Mouse (Mus musculus) G1E (cell line): ENCODE data around the gene Ube2n.

Experiments used
- CTCF ChIP-seq: IDR thresholded peaks from 2 replicates; pipeline ENCODE4 v1.5.1; 2012; ENCODE audit warnings: low read depth, low read length, inconsistent platforms, mixed read lengths
- GATA1 ChIP-seq: IDR thresholded peaks from 2 replicates; pipeline ENCODE4 v1.6.1; 2012; ENCODE audit warnings: borderline replicate concordance, low read length, inconsistent platforms, mixed read lengths

DNA sequence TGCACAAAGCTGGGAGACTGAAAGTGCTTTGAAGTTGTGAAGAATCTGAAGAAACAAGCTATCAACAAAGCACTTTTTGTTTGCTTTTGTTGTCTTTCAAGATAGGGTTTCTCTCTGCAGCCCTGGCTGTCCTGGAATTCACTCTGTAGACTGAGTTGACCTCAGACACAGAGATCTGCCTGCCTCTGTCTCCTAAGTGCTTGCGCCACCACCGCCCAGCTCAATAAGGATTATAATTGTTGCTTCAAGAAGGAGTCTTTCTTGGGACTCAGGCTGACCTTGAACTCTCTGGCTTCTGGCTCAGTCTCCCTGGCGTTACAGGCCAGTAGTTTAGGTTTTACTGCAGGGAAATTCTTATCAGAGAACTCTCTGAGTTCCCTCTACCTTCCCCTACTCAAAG lies 51.8 kb downstream of the Ube2n start:
- no peak for TF ChIP-seq GATA1
- TF ChIP-seq CTCF = no peak
